Mouse (Mus musculus) kidney, embryonic 14.5 days (tissue): ENCODE results near the gene Gm49378. TPM values are rescaled to one million over a fixed set of nuclear protein-coding genes. Genes with fewer than 3 reads are reported as not detected.
A peak's percentile ranks its signal among the peaks of the same experiment; 100 is the strongest.

Experiments
- ATAC-seq: fragments of 200-750 bp; cut with Nextera tagmentation; 2 replicates; pipeline ENCODE4 v1.8.0; 2017; ENCODE audit warnings: moderate number of reproducible peaks, mild to moderate bottlenecking, moderate TSS enrichment, moderate library complexity; ENCODE audit not compliant: low FRiP score, low TSS enrichment
- H3K27ac ChIP-seq: fragments of 300-500 bp; sonication (generic); 2 replicates; pipeline ENCODE4 v1.5.1; 2014; ENCODE audit warnings: low read depth, mild to moderate bottlenecking, low read length, moderate library complexity, mixed read lengths
- H3K27me3 ChIP-seq: fragments of 300-500 bp; sonication (generic); 2 replicates; pipeline ENCODE4 v1.6.1; 2014; ENCODE audit warnings: mild to moderate bottlenecking, low read length; ENCODE audit not compliant: control insufficient read depth, insufficient read depth
- H3K36me3 ChIP-seq: fragments of 300-500 bp; sonication (generic); 2 replicates; pipeline ENCODE4 v1.6.1; 2014; ENCODE audit warnings: low read length, mixed read lengths; ENCODE audit not compliant: control insufficient read depth, insufficient read depth
- H3K4me1 ChIP-seq: fragments of 300-500 bp; sonication (generic); 2 replicates; pipeline ENCODE4 v1.6.1; 2014; ENCODE audit warnings: low read length, mixed read lengths; ENCODE audit not compliant: control insufficient read depth, insufficient read depth
- H3K4me2 ChIP-seq: fragments of 300-500 bp; sonication (generic); replicated peaks from 2 replicates; pipeline ENCODE4 v1.6.1; 2014; ENCODE audit warnings: low read depth, mild to moderate bottlenecking, low read length
- H3K4me3 ChIP-seq: fragments of 300-500 bp; sonication (generic); 2 replicates; pipeline ENCODE4 v1.5.1; 2014; ENCODE audit warnings: mild to moderate bottlenecking, low read length
- H3K9ac ChIP-seq: fragments of 300-500 bp; sonication (generic); 2 replicates; pipeline ENCODE4 v1.6.1; 2014; ENCODE audit warnings: low read depth, mild to moderate bottlenecking, low read length, moderate library complexity
- H3K9me3 ChIP-seq: fragments of 300-500 bp; sonication (generic); 2 replicates; pipeline ENCODE4 v1.6.1; 2016; ENCODE audit warnings: low read length; ENCODE audit not compliant: control insufficient read depth
- WGBS: fragments of 180-500 bp; shearing (Covaris S2); extraction: QIAGEN DNeasy Blood & Tissue Kit; methylation state at CpG from one replicate; pipeline ENCODE4 v1.1.7; 2014; 5-methylcytosine and 5-hydroxymethylcytosine counted together
- polyA plus RNA-seq: library from polyadenylated mRNA; unstranded; fragments of >200 nt; fragmentation: Nextera tagmentation; extraction: Ambion mirVana; gene quantifications from 2 replicates; pipeline ENCODE4 v1.2.1, GENCODE M21; 2014

Gene Gm49378
- polyA plus RNA-seq, 1 experiment from 2014 or later = 3.4 TPM

DNA sequence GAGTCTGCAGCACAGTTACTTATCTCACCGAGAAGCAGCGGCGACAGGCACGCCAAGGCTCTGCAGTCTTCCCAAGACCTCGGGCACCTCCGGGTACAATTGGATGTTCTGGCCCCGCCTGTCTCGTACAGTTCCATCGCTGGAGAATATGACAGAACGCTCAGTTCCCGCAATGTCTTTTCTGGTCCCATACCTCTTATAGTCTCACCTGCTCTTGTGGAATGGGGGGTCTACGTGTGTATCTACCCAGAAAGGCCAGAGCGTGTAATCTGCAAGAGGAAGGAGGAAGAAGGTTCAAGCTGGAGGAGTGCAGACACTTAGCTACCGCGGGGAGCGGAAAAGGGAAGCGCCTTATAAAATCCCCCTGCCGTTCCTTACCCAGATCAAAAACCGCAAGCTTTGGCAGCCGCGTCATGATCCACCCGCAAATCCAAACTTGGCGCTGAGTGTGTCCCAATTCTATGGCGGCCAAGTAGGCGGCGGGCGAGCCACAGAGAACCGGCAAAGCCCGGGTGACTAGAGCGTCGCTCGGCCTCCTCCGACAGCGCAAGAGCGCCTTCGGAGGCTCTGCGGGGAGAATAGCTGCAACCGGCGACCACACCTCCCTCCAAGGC is 22.4 kb upstream of the Gm49378 start, which contains the start of gene Mdp1:
Mdp1 (minus strand) TSS at position 549 of the 614 bp plus-strand sequence.
- Histone ChIP-seq H3K4me2 (peak within 1 kb of the TSS; percentile 59), H3K27me3 (no peaks in the 10 kb centered on the region), H3K36me3 (peaks cover 28% of the 10 kb centered on the region; the same call in 1 of the 2 replicates), H3K9ac (peak within 1 kb of the TSS; percentile 76), H3K4me3 (peak within 1 kb of the TSS; percentile 75), H3K27ac (peak within 1 kb of the TSS; percentile 39; the same call in 1 of the 2 replicates), H3K4me1 (peaks cover 5% of the 10 kb centered on the region; the same call in 1 of the 2 replicates), H3K9me3 (no peaks in the 10 kb centered on the region)
- under 1% methylated on average over 39 of the region's 39 CpGs for WGBS
- peak; percentile 93 for ATAC-seq

GRCm38 (mm10) chr14:55658011-55658410 is 20.3 kb upstream of the Gm49378 start:
- H3K4me1 ChIP-seq = peaks cover 5% of the 10 kb centered on the region; the same call in 1 of the 2 replicates
- H3K27me3 ChIP-seq = no peaks in the 10 kb centered on the region
- H3K36me3 ChIP-seq = peaks cover 19% of the 10 kb centered on the region; the same call in 1 of the 2 replicates
- WGBS = 90% methylated on average over 5 of the region's 5 CpGs
- no peak overlapping the region for H3K9ac ChIP-seq
- H3K4me3 ChIP-seq = no peak overlapping the region
- H3K27ac ChIP-seq = no peak overlapping the region
- no peak for ATAC-seq
- no peaks in the 10 kb centered on the region for H3K9me3 ChIP-seq
- H3K4me2 ChIP-seq = no peak overlapping the region

DNA sequence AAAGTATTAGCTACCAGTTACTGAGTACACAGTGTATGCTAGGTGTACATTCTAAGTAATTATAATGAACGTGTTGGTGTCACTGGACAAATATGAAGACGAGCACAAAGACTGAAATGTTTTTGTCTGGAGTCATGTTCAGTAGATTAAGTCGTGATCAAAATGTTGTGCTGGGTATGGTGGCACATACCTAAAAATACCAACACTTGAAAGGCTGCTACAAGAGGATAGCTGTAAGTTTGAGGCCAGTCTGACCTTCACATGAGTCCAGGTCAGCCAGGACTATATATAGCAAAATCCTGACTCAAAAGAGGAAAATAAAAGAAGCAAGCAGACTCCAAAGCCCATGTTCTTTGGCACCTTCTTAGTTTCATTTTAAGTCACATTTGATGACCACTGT is 19.2 kb upstream of the Gm49378 start:
- WGBS = 92% methylated on average over 3 of the region's 3 CpGs

GRCm38 (mm10) chr14:55651528-55651927 is 13.8 kb upstream of the Gm49378 start:
- Histone ChIP-seq H3K27ac (no peak overlapping the region), H3K4me1 (no peaks in the 10 kb centered on the region), H3K4me2 (no peak overlapping the region), H3K9me3 (no peaks in the 10 kb centered on the region), H3K9ac (no peak overlapping the region), H3K27me3 (no peaks in the 10 kb centered on the region), H3K4me3 (no peak overlapping the region), H3K36me3 (peaks cover 4% of the 10 kb centered on the region; the same call in 1 of the 2 replicates)
- 85% methylated on average over 7 of the region's 7 CpGs for WGBS
- ATAC-seq = no peak

More for the DNA sequence above, 19.2 kb upstream of the Gm49378 start:
- H3K4me2 ChIP-seq = no peak overlapping the region
- H3K4me3 ChIP-seq = no peak overlapping the region
- H3K9me3 ChIP-seq = no peaks in the 10 kb centered on the region
- no peak overlapping the region for H3K27ac ChIP-seq
- peaks cover 14% of the 10 kb centered on the region; the same call in 1 of the 2 replicates for H3K36me3 ChIP-seq
- peaks cover 5% of the 10 kb centered on the region; the same call in 1 of the 2 replicates for H3K4me1 ChIP-seq
- no peaks in the 10 kb centered on the region for H3K27me3 ChIP-seq
- no peak overlapping the region for H3K9ac ChIP-seq
- no peak for ATAC-seq

DNA sequence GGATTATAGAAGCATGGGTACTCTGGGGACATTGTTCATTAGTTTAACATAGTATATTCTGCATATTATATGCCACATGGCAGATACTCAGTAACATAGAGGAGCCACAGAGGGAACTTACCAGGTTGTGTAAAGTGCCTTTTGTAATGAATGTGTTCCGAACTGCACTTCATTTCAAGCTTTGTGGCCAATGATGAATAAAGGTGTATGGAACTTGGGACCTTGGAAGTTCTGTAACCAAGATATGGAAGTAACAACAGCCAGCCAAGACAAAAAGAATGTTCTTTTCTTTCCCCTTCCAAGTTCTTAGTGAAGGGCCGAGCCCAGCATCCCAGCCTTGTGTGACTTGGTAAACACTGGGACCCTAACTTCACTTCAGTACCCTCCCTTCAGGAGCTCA is 12.2 kb upstream of the Gm49378 start, which contains the start of gene Tssk4:
Tssk4 (plus strand) TSS at position 301 of the 400 bp plus-strand sequence.
- H3K36me3 ChIP-seq = peaks cover 9% of the 10 kb centered on the region
- no peak for ATAC-seq
- WGBS = 92% methylated on average over 2 of the region's 2 CpGs

DNA sequence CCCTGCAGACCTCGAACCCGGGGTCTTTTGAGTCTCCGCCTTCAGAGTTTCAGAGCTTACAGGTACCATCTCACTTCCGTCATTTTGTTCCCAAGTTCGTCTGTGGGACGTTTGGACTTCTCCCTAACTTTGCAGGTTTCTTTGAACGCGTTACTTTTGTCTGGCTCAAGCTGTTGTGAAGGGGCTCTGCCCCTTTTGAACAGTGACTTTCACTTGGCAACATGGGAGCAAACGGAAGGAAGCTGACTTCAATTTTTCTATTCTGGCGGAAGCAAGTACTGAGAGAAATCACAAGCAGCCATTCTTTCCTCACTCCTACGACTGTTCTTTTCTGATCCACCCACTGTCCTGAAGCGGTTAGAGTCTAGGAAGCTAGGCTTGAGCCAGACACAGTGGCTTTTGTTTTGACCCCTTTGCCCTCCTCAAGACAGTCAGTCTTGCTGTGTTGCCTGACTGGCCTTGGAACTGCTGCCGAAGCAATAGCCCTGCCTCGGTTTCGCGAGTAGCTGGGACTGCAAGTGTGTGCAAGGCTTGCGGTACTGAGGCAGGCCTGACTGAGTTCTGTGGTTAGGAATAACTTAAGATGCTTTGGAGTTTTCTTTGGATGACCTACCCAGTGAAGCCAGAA is 6.7 kb upstream of the Gm49378 start:
- Histone ChIP-seq H3K4me2 (peak overlapping the region; percentile 74), H3K27me3 (no peaks in the 10 kb centered on the region), H3K9ac (peak overlapping the region; percentile 93), H3K9me3 (no peaks in the 10 kb centered on the region), H3K4me3 (peak overlapping the region; percentile 58), H3K4me1 (peaks cover 16% of the 10 kb centered on the region), H3K36me3 (peaks cover 31% of the 10 kb centered on the region), H3K27ac (peak overlapping the region; percentile 92; the same call in 1 of the 2 replicates)
- WGBS = 22% methylated on average over 17 of the region's 17 CpGs
- ATAC-seq = no peak

More for the DNA sequence above, 12.2 kb upstream of the Gm49378 start, which contains the start of gene Tssk4:
- no peaks in the 10 kb centered on the region for H3K27me3 ChIP-seq
- H3K4me1 ChIP-seq = peaks cover 4% of the 10 kb centered on the region; the same call in 1 of the 2 replicates
- H3K27ac ChIP-seq = no peak within 1 kb of the TSS
- no peaks in the 10 kb centered on the region for H3K9me3 ChIP-seq
- no peak within 1 kb of the TSS for H3K4me2 ChIP-seq
- H3K4me3 ChIP-seq = no peak within 1 kb of the TSS
- H3K9ac ChIP-seq = no peak within 1 kb of the TSS

GRCm38 (mm10) chr14:55643060-55643907 is 5.6 kb upstream of the Gm49378 start, which contains the start of gene Tm9sf1:
Gene Tm9sf1 (minus strand): TSS chr14:55643806.
- Histone ChIP-seq H3K36me3 (peaks cover 42% of the 10 kb centered on the region), H3K4me2 (peak within 1 kb of the TSS; percentile 74), H3K27ac (peak within 1 kb of the TSS; percentile 92), H3K9ac (peak within 1 kb of the TSS; percentile 93), H3K4me1 (peaks cover 16% of the 10 kb centered on the region), H3K27me3 (no peaks in the 10 kb centered on the region), H3K4me3 (peak within 1 kb of the TSS; percentile 58), H3K9me3 (no peaks in the 10 kb centered on the region)
- under 1% methylated on average over 86 of the region's 89 CpGs for WGBS
- peak; percentile 86 for ATAC-seq

- peak overlapping the region; percentile 58 for H3K4me3 ChIP-seq
- no peaks in the 10 kb centered on the region for H3K27me3 ChIP-seq
- H3K27ac ChIP-seq = peak overlapping the region; percentile 92
- ATAC-seq = peak; percentile 40; the same call in 1 of the 2 replicates
- peaks cover 16% of the 10 kb centered on the region for H3K4me1 ChIP-seq
- peak overlapping the region; percentile 93 for H3K9ac ChIP-seq
- 17% methylated on average over 8 of the region's 8 CpGs for WGBS
- no peaks in the 10 kb centered on the region for H3K9me3 ChIP-seq
- H3K4me2 ChIP-seq = peak overlapping the region; percentile 74
- H3K36me3 ChIP-seq = peaks cover 48% of the 10 kb centered on the region
These were observed 5.0 kb upstream of the Gm49378 start for GRCm38 (mm10) chr14:55642679-55643059.
